Mouse (Mus musculus): ENCODE results near the gene Os9.

DNA sequence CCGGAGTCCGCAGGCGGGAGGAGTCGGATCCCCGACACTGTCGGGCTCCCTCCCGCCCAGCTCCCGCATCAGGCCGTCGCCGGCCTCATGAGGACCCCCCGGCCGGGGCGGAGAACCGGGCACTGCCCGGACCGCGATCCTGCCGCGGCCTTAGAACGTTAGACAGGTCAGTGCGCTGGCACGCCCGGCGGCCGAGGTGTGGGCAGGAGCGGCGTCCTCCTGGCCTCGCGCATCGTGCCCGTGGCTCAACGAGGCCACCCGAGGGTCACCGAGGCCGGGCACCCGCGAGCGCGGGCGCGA lies 44.4 kb upstream of the Os9 start:
- TF ChIP-seq CTCF (IDR thresholded peaks at IDR 0.05; ENCODE audit: extremely low read depth, insufficient read depth, low read length) (no peak), POLR2A (IDR thresholded peaks at IDR 0.05; ENCODE audit: extremely low read depth, insufficient read depth, low read length) (no peak)

Measured in cortical plate, adult 2 months (tissue).